Mouse (Mus musculus): ENCODE measurements at regions not wholly inside any gene's neighbourhood (a gene's known extent, or its start where the extent isn't known, plus 50 kb on each side); places are given as distances from the start of the nearest gene placed in this dataset.
A peak's percentile ranks its signal among the peaks of the same experiment; 100 is the strongest.

DNA sequence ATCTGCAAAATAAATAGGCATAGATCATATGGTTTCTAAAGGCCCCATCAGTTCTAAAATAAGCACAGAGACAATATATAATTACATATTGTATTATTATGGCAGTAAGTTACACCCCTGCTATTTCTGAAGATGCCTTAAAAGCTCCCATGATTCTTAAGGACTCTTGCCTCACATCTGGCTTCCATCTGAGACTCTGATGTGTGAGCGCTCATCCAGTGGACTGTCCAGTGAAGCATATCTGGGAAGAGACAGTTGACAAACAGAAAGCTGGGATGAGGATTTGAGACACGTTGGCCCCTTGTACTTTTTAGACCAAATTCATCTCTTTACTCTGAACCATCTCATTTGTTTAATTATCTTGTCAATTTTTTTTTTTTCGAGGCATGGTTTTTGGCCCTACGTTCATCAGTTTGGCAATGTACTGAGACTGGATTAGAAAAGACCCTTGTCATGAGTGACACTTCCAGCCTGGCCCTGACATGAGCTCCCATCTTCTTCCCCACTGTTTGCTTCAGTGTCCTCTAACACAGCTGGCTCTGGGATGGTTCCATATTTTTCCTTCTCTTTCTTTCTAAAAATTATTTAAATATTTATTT lies 63.4 kb upstream of the Eed start:
- ATAC-seq (ENCODE audit: low read depth) (no peak), DNase-seq (no peak)
- Histone ChIP-seq H3K4me2 (peak overlapping the region; percentile 59), H3K4me3 (replicated peaks) (peak overlapping the region; percentile 46; the same call in 1 of the 2 replicates), H3K27me3 (no peaks in the 10 kb centered on the region), H3K4me1 (replicated peaks) (peaks cover 99% of the 10 kb centered on the region), H3K36me3 (no peaks in the 10 kb centered on the region), H3K9me3 (replicated peaks) (no peaks in the 10 kb centered on the region), H3K9ac (peak overlapping the region; percentile 49; the same call in 1 of the 2 replicates), H3K27ac (peak overlapping the region; percentile 91)
- WGBS (ENCODE audit: insufficient replicate concordance): 87% methylated on average over 4 of the region's 4 CpGs

- Histone ChIP-seq H3K4me3 (replicated peaks) (peak overlapping the region; percentile 46), H3K9ac (peak overlapping the region; percentile 49; the same call in 1 of the 2 replicates), H3K4me1 (replicated peaks) (peaks cover 99% of the 10 kb centered on the region), H3K27ac (peak overlapping the region; percentile 91), H3K9me3 (replicated peaks) (no peaks in the 10 kb centered on the region), H3K4me2 (peak overlapping the region; percentile 59), H3K36me3 (no peaks in the 10 kb centered on the region), H3K27me3 (no peaks in the 10 kb centered on the region)
- WGBS (ENCODE audit: insufficient replicate concordance): 68% methylated on average over 4 of the region's 4 CpGs
- DNase-seq (no peak), ATAC-seq (ENCODE audit: low read depth) (no peak)
Measured at GRCm38 (mm10) chr7:90045208-90045800, 64.5 kb upstream of the Eed start.

DNA sequence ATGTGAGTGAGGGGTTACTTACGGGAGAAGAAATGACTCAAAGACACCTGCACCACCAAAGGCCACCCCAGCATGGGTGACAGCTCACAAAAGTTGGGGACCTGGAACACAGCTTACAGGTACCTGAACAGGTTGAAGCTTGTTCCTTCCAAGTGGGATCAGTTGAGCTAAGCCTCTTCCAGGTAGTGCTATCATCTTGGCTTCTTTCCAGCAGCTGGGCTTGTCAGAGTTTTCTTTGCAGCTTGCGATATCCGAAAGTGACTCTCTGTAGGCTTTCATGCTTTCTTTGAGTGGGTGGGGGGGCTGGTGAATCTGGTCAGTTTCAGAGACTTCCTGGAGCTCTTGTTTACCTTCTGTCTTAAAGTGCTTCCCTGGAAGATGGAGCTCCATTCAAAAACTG lies 65.4 kb upstream of the Eed start:
- H3K4me1 ChIP-seq (replicated peaks): peaks cover 93% of the 10 kb centered on the region
- no peaks in the 10 kb centered on the region for H3K27me3 ChIP-seq
- H3K4me3 ChIP-seq (replicated peaks): peak overlapping the region; percentile 46
- 75% methylated on average over 3 of the region's 3 CpGs for WGBS (ENCODE audit: insufficient replicate concordance)
- DNase-seq (no peak), ATAC-seq (ENCODE audit: low read depth) (no peak)
- H3K36me3 ChIP-seq: no peaks in the 10 kb centered on the region
- H3K4me2 ChIP-seq: peak overlapping the region; percentile 59
- H3K9ac ChIP-seq: peak overlapping the region; percentile 49
- no peaks in the 10 kb centered on the region for H3K9me3 ChIP-seq (replicated peaks)
- peak overlapping the region; percentile 91 for H3K27ac ChIP-seq

GRCm38 (mm10) chr7:90046862-90047261 lies 66.1 kb upstream of the Eed start:
- peak overlapping the region; percentile 59 for H3K4me2 ChIP-seq
- no peak for DNase-seq
- peaks cover 89% of the 10 kb centered on the region for H3K4me1 ChIP-seq (replicated peaks)
- H3K27ac ChIP-seq: peak overlapping the region; percentile 91
- no peaks in the 10 kb centered on the region for H3K27me3 ChIP-seq
- no peaks in the 10 kb centered on the region for H3K9me3 ChIP-seq (replicated peaks)
- H3K4me3 ChIP-seq (replicated peaks): no peak overlapping the region
- H3K9ac ChIP-seq: peak overlapping the region; percentile 49
- ATAC-seq (ENCODE audit: low read depth): peak; percentile 54
- WGBS (ENCODE audit: insufficient replicate concordance): 45% methylated on average over 4 of the region's 4 CpGs
- H3K36me3 ChIP-seq: no peaks in the 10 kb centered on the region

GRCm38 (mm10) chr7:90048401-90049307 lies 67.9 kb upstream of the Eed start:
- Histone ChIP-seq H3K9me3 (replicated peaks) (no peaks in the 10 kb centered on the region), H3K27ac (peak overlapping the region; percentile 91), H3K4me2 (peak overlapping the region; percentile 2; the same call in 1 of the 2 replicates), H3K9ac (peak overlapping the region; percentile 37; the same call in 1 of the 2 replicates), H3K4me3 (replicated peaks) (no peak overlapping the region), H3K27me3 (no peaks in the 10 kb centered on the region), H3K36me3 (no peaks in the 10 kb centered on the region), H3K4me1 (replicated peaks) (peaks cover 87% of the 10 kb centered on the region)
- ATAC-seq (ENCODE audit: low read depth) (no peak; the same call in 1 of the 2 replicates), DNase-seq (no peak)
- 52% methylated on average over 10 of the region's 10 CpGs for WGBS (ENCODE audit: insufficient replicate concordance)

DNA sequence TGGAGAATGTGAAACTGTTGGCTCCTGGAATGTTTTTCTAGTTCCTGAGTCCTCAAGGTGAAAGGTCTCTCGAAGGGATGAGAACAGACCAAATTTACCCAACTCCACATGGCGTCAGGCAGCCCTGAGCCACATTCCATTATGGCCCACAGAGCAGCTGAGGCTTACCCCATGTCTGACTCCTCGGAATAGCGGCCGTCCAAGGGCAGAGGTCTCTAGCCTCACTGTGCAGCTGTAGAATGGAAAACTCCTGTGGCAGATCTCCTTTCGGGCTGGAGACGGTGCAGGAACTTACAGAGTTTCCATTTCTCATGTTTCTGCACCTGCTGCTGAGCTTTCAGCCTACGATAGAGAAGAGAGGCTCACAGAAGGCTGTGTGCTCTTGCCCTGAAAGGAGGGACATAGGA lies 69.1 kb upstream of the Eed start:
- Histone ChIP-seq H3K4me2 (no peak overlapping the region), H3K36me3 (no peaks in the 10 kb centered on the region), H3K27me3 (no peaks in the 10 kb centered on the region), H3K27ac (peak overlapping the region; percentile 91), H3K4me1 (replicated peaks) (peaks cover 88% of the 10 kb centered on the region), H3K9me3 (replicated peaks) (no peaks in the 10 kb centered on the region), H3K9ac (no peak overlapping the region), H3K4me3 (replicated peaks) (no peak overlapping the region)
- WGBS (ENCODE audit: insufficient replicate concordance): 83% methylated on average over 8 of the region's 8 CpGs
- DNase-seq (no peak), ATAC-seq (ENCODE audit: low read depth) (no peak)

GRCm38 (mm10) chr7:90054795-90055511 lies 74.2 kb upstream of the Eed start:
- Histone ChIP-seq H3K4me1 (replicated peaks) (peaks cover 87% of the 10 kb centered on the region), H3K9ac (peak overlapping the region; percentile 59; the same call in 1 of the 2 replicates), H3K27ac (peak overlapping the region; percentile 70), H3K4me2 (peak overlapping the region; percentile 32), H3K4me3 (replicated peaks) (no peak overlapping the region), H3K9me3 (replicated peaks) (no peaks in the 10 kb centered on the region), H3K27me3 (no peaks in the 10 kb centered on the region), H3K36me3 (no peaks in the 10 kb centered on the region)
- DNase-seq: no peak
- WGBS (ENCODE audit: insufficient replicate concordance): 27% methylated on average over 7 of the region's 7 CpGs
- peak; percentile 76 for ATAC-seq (ENCODE audit: low read depth)

DNA sequence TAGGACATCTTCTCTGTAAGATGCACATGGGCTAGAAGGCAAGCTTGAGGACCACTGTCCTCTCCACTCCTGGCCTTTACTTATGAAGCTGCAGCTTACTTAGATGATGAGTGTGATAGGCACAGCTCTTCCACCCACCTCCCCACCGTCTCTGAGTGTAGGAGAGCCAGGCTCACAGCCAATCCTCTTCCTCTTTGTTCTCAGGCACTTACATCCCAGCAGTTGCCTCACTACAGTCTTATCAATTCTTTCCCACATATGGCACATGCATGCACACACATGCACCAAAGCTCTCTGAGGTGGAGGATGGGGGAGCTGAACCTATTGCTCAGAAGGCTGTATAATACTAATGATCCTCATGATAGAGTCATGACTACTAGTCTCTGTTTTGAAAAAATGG lies 72.1 kb upstream of the Picalm start:
- DNase-seq: no peak
- H3K4me2 ChIP-seq: no peak overlapping the region
- ATAC-seq (ENCODE audit: low read depth): no peak
- WGBS (ENCODE audit: insufficient replicate concordance): 11% methylated on average over 1 of the region's 1 CpGs
- H3K4me3 ChIP-seq (replicated peaks): no peak overlapping the region
- no peaks in the 10 kb centered on the region for H3K27me3 ChIP-seq
- H3K9me3 ChIP-seq (replicated peaks): no peaks in the 10 kb centered on the region
- H3K4me1 ChIP-seq (replicated peaks): peaks cover 98% of the 10 kb centered on the region
- H3K36me3 ChIP-seq: no peaks in the 10 kb centered on the region
- peak overlapping the region; percentile 99 for H3K27ac ChIP-seq
- H3K9ac ChIP-seq: peak overlapping the region; percentile 39; the same call in 1 of the 2 replicates

DNA sequence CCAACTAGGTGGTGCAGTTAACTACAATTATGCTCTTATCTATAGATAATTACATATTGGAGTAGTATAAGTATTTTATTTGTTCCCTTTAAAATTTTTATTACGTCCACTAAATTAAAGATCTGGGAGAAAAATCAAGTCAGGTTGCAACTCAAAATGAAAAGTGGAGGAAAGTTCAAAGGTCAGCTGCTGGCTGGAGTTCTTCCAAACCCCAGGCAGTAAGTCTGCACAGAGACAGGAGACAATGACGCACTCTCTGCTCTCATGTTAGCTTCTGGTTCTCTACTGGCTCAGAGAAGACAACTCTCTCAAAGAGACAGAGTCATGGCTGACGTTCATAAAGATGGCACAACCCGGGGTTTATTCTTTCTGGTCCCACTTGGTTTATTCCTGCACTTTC lies 71.4 kb upstream of the Picalm start:
- Histone ChIP-seq H3K4me1 (replicated peaks) (peaks cover 99% of the 10 kb centered on the region), H3K4me3 (replicated peaks) (no peak overlapping the region), H3K36me3 (no peaks in the 10 kb centered on the region), H3K4me2 (no peak overlapping the region), H3K27me3 (no peaks in the 10 kb centered on the region), H3K9ac (0 out of 2 replicates have a peak overlapping the region, but pooled peaks have one; percentile 15), H3K9me3 (replicated peaks) (no peaks in the 10 kb centered on the region), H3K27ac (peak overlapping the region; percentile 99)
- DNase-seq (no peak), ATAC-seq (ENCODE audit: low read depth) (no peak)
- 93% methylated on average over 4 of the region's 4 CpGs for WGBS (ENCODE audit: insufficient replicate concordance)

- Histone ChIP-seq H3K4me3 (replicated peaks) (no peak overlapping the region), H3K27ac (peak overlapping the region; percentile 99)
- ATAC-seq (ENCODE audit: low read depth): no peak
Measured at GRCm38 (mm10) chr7:90059249-90059628, 70.8 kb upstream of the Picalm start.

More at GRCm38 (mm10) chr7:90059249-90059628, 70.8 kb upstream of the Picalm start:
- 41% methylated on average over 8 of the region's 8 CpGs for WGBS (ENCODE audit: insufficient replicate concordance)
- DNase-seq: no peak
- H3K9ac ChIP-seq: peak overlapping the region; percentile 82
- H3K36me3 ChIP-seq: no peaks in the 10 kb centered on the region
- H3K4me2 ChIP-seq: peak overlapping the region; percentile 77
- no peaks in the 10 kb centered on the region for H3K9me3 ChIP-seq (replicated peaks)
- no peaks in the 10 kb centered on the region for H3K27me3 ChIP-seq
- peaks cover 99% of the 10 kb centered on the region for H3K4me1 ChIP-seq (replicated peaks)
